Mouse (Mus musculus) lung, embryonic 14.5 days (tissue): Measurements from ENCODE around the gene Traf7. TPM values are rescaled to one million over a fixed set of nuclear protein-coding genes. Genes with fewer than 3 reads are reported as not detected.

Source experiments
- ATAC-seq: fragments of 200-750 bp; cut with Nextera tagmentation; 2 replicates; pipeline ENCODE4 v1.8.0; 2017; ENCODE audit warnings: mild to moderate bottlenecking, moderate TSS enrichment, moderate library complexity; ENCODE audit not compliant: insufficient read depth
- DNase-seq: peaks from one replicate; pipeline ENCODE4 v3.0.0-alpha.2; 2015
- H3K27ac ChIP-seq: fragments of 300-500 bp; sonication (generic); 2 replicates; pipeline ENCODE4 v1.5.1; 2014; ENCODE audit warnings: low read depth, mild to moderate bottlenecking, moderate library complexity
- H3K27me3 ChIP-seq: fragments of 300-500 bp; sonication (generic); 2 replicates; pipeline ENCODE4 v1.6.1; 2014; ENCODE audit warnings: low read length, control low read depth; ENCODE audit not compliant: insufficient read depth
- H3K36me3 ChIP-seq: fragments of 300-500 bp; sonication (generic); 2 replicates; pipeline ENCODE4 v1.6.1; 2014; ENCODE audit warnings: control low read depth; ENCODE audit not compliant: insufficient read depth
- H3K4me1 ChIP-seq: fragments of 300-500 bp; sonication (generic); 2 replicates; pipeline ENCODE4 v1.6.1; 2014; ENCODE audit warnings: antibody characterized with exemption, control low read depth; ENCODE audit not compliant: insufficient read depth
- H3K4me2 ChIP-seq: fragments of 300-500 bp; sonication (generic); 2 replicates; pipeline ENCODE4 v1.6.1; 2014; ENCODE audit warnings: mild to moderate bottlenecking
- H3K4me3 ChIP-seq: fragments of 300-500 bp; sonication (generic); 2 replicates; pipeline ENCODE4 v1.5.1; 2014; ENCODE audit warnings: low read depth, low read length
- H3K9ac ChIP-seq: fragments of 300-500 bp; sonication (generic); 2 replicates; pipeline ENCODE4 v1.6.1; 2014
- H3K9me3 ChIP-seq: fragments of 300-500 bp; sonication (generic); 2 replicates; pipeline ENCODE4 v1.6.1; 2016; ENCODE audit warnings: low read depth, low read length, control low read depth
- CTCF ChIP-seq: IDR thresholded peaks from 2 replicates; pipeline ENCODE4 v1.5.1; 2016; ENCODE audit warnings: antibody characterized with exemption, low read depth
- WGBS: fragments of 180-500 bp; shearing (Covaris S2); extraction: QIAGEN DNeasy Blood & Tissue Kit; methylation state at CpG from one replicate; pipeline ENCODE4 v1.1.7; 2014; 5-methylcytosine and 5-hydroxymethylcytosine counted together
- polyA plus RNA-seq: library from polyadenylated mRNA; unstranded; fragments of >200 nt; fragmentation: Nextera tagmentation; extraction: Ambion mirVana; gene quantifications from 2 replicates; pipeline ENCODE4 v1.2.1, GENCODE M21; 2014

Gene Traf7
- polyA plus RNA-seq, 1 experiment from 2014 or later, result 106 TPM

GRCm38 (mm10) chr17:24470701-24471527 lies 56.8 kb downstream of the Traf7 start:
- peak; percentile 49 for DNase-seq
- under 1% methylated on average over 67 of the region's 68 CpGs for WGBS

GRCm38 (mm10) chr17:24469910-24470602 lies 57.7 kb downstream of the Traf7 start, which contains the start of the genes E4f1 and Pgp:
E4f1 (minus strand) TSS chr17:24470313.
Pgp (plus strand) TSS chr17:24470392.
- TF ChIP-seq CTCF, result no peak
- no peaks in the 10 kb centered on the region for H3K9me3 ChIP-seq
- H3K9ac ChIP-seq, result peak within 1 kb of the TSS; percentile 81
- no peaks in the 10 kb centered on the region for H3K27me3 ChIP-seq
- H3K36me3 ChIP-seq, result peaks cover 24% of the 10 kb centered on the region
- H3K4me3 ChIP-seq, result peak within 1 kb of the TSS; percentile 85
- under 1% methylated on average over 74 of the region's 75 CpGs for WGBS
- peak within 1 kb of the TSS; percentile 71 for H3K27ac ChIP-seq
- peak within 1 kb of the TSS; percentile 98 for H3K4me2 ChIP-seq
- DNase-seq (peak; percentile 100), ATAC-seq (peak; percentile 99)
- H3K4me1 ChIP-seq, result peaks cover 11% of the 10 kb centered on the region

More at GRCm38 (mm10) chr17:24470701-24471527, 56.8 kb downstream of the Traf7 start:
- Histone ChIP-seq H3K4me3 (peak overlapping the region; percentile 85), H3K4me1 (peaks cover 11% of the 10 kb centered on the region), H3K4me2 (peak overlapping the region; percentile 98), H3K36me3 (peaks cover 32% of the 10 kb centered on the region), H3K9me3 (no peaks in the 10 kb centered on the region), H3K27me3 (no peaks in the 10 kb centered on the region), H3K9ac (peak overlapping the region; percentile 81), H3K27ac (peak overlapping the region; percentile 71)
- ATAC-seq, result peak; percentile 46
- TF ChIP-seq CTCF, result no peak

- WGBS, result 16% methylated on average over 7 of the region's 7 CpGs
- Histone ChIP-seq H3K4me1 (peaks cover 11% of the 10 kb centered on the region), H3K4me3 (peak overlapping the region; percentile 85), H3K27me3 (no peaks in the 10 kb centered on the region), H3K36me3 (peaks cover 17% of the 10 kb centered on the region), H3K4me2 (peak overlapping the region; percentile 98), H3K9me3 (no peaks in the 10 kb centered on the region), H3K27ac (peak overlapping the region; percentile 71), H3K9ac (peak overlapping the region; percentile 81)
- TF ChIP-seq CTCF, result no peak
- DNase-seq (no peak), ATAC-seq (no peak)
Observed at GRCm38 (mm10) chr17:24469336-24469909, 58.3 kb downstream of the Traf7 start.

GRCm38 (mm10) chr17:24468636-24469246 lies 59.0 kb downstream of the Traf7 start:
- Histone ChIP-seq H3K27me3 (no peaks in the 10 kb centered on the region), H3K9ac (no peak overlapping the region), H3K36me3 (peaks cover 10% of the 10 kb centered on the region), H3K9me3 (no peaks in the 10 kb centered on the region), H3K27ac (no peak overlapping the region), H3K4me2 (no peak overlapping the region), H3K4me1 (peaks cover 11% of the 10 kb centered on the region), H3K4me3 (no peak overlapping the region)
- no peak for TF ChIP-seq CTCF
- ATAC-seq (no peak), DNase-seq (no peak)
- WGBS, result 85% methylated on average over 5 of the region's 5 CpGs

- Histone ChIP-seq H3K9ac (no peak overlapping the region), H3K36me3 (no peaks in the 10 kb centered on the region), H3K4me2 (no peak overlapping the region), H3K9me3 (no peaks in the 10 kb centered on the region), H3K27ac (no peak overlapping the region), H3K4me3 (no peak overlapping the region), H3K27me3 (no peaks in the 10 kb centered on the region), H3K4me1 (no peaks in the 10 kb centered on the region)
- 53% methylated on average over 6 of the region's 6 CpGs for WGBS
- peak; percentile 21 for TF ChIP-seq CTCF
- ATAC-seq (no peak), DNase-seq (no peak)
Observed at GRCm38 (mm10) chr17:24463374-24464133, 64.2 kb downstream of the Traf7 start.

- ATAC-seq (no peak), DNase-seq (no peak)
- Histone ChIP-seq H3K4me3 (no peak overlapping the region), H3K9me3 (no peaks in the 10 kb centered on the region), H3K4me1 (no peaks in the 10 kb centered on the region), H3K4me2 (no peak overlapping the region), H3K36me3 (no peaks in the 10 kb centered on the region), H3K27me3 (no peaks in the 10 kb centered on the region), H3K9ac (no peak overlapping the region), H3K27ac (no peak overlapping the region)
- 58% methylated on average over 1 of the region's 1 CpGs for WGBS
- TF ChIP-seq CTCF, result no peak
Observed at GRCm38 (mm10) chr17:24462932-24463331, 64.8 kb downstream of the Traf7 start.
